Mouse (Mus musculus): ENCODE measurements around the gene Srek1ip1.

DNA sequence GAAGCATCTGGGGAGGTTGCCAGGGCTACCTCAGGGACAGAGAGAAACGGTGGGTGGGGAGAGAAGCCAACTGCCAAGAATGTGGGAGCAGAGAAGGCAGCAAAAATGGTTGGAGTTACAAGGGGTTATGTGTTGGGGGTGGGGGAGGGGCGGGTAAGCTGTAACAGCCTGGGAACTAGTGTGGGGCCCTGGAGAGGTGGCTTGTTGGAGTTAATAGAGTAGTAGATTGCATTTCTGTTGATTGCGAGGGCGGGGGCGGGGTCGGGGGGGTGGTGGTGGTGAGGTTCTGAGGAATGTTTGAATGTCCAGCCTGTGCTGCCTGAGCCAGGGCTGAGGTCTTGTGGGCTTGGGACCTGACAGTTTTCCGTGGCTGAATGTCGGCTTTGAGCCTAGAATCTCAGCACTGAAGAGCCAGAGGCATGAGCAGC lies 30.1 kb downstream of the Srek1ip1 start:
- TF ChIP-seq CTCF (IDR thresholded peaks at IDR 0.05; ENCODE audit: low read depth): no peak
- no peak for TF ChIP-seq EP300 (IDR thresholded peaks at IDR 0.05; ENCODE audit: low read depth)

All from liver, embryonic 14.5 days (tissue).